Mouse (Mus musculus) hindbrain, embryonic 16.5 days (tissue): Measurements from ENCODE around the gene Dnah5. TPM values are rescaled to one million over a fixed set of nuclear protein-coding genes. Genes with fewer than 3 reads are reported as not detected.
A peak's percentile ranks its signal among the peaks of the same experiment; 100 is the strongest.

ENCODE experiments used
- ATAC-seq: fragments of 200-750 bp; cut with Nextera tagmentation; 2 replicates; pipeline ENCODE4 v1.8.0; 2017; ENCODE audit warnings: moderate TSS enrichment, moderate library complexity
- H3K27ac ChIP-seq: fragments of 300-500 bp; sonication (generic); 2 replicates; pipeline ENCODE4 v1.5.1; 2014; ENCODE audit warnings: low read depth, mild to moderate bottlenecking, control low read depth, low read length, moderate library complexity
- H3K27me3 ChIP-seq: fragments of 300-500 bp; sonication (generic); replicated peaks from 2 replicates; pipeline ENCODE4 v1.6.1; 2014; ENCODE audit warnings: low read length; ENCODE audit not compliant: control insufficient read depth, insufficient read depth
- H3K36me3 ChIP-seq: fragments of 300-500 bp; sonication (generic); 2 replicates; pipeline ENCODE4 v1.6.1; 2014; ENCODE audit warnings: mild to moderate bottlenecking, low read length, moderate library complexity, mixed read lengths; ENCODE audit not compliant: control insufficient read depth, insufficient read depth
- H3K4me1 ChIP-seq: fragments of 300-500 bp; sonication (generic); 2 replicates; pipeline ENCODE4 v1.6.1; 2014; ENCODE audit warnings: low read depth, low read length; ENCODE audit not compliant: control insufficient read depth, insufficient read depth
- H3K4me2 ChIP-seq: fragments of 300-500 bp; sonication (generic); 2 replicates; pipeline ENCODE4 v1.6.1; 2014; ENCODE audit warnings: mild to moderate bottlenecking, low read length, control low read depth, moderate library complexity
- H3K4me3 ChIP-seq: fragments of 300-500 bp; sonication (generic); 2 replicates; pipeline ENCODE4 v1.5.1; 2014; ENCODE audit warnings: mild to moderate bottlenecking, low read length, control low read depth, moderate library complexity
- H3K9ac ChIP-seq: fragments of 300-500 bp; sonication (generic); 2 replicates; pipeline ENCODE4 v1.6.1; 2014; ENCODE audit warnings: low read depth, mild to moderate bottlenecking, control low read depth, low read length, moderate library complexity
- H3K9me3 ChIP-seq: fragments of 300-500 bp; sonication (generic); 2 replicates; pipeline ENCODE4 v1.6.1; 2014; ENCODE audit warnings: mild to moderate bottlenecking, low read length, moderate library complexity; ENCODE audit not compliant: control insufficient read depth
- WGBS: fragments of 180-500 bp; shearing (Covaris S2); extraction: QIAGEN DNeasy Blood & Tissue Kit; methylation state at CpG from one replicate; pipeline ENCODE4 v1.1.7; 2014; 5-methylcytosine and 5-hydroxymethylcytosine counted together
- polyA plus RNA-seq: library from polyadenylated mRNA; unstranded; fragments of >200 nt; fragmentation: Nextera tagmentation; extraction: Ambion mirVana; gene quantifications from 2 replicates; pipeline ENCODE4 v1.2.1, GENCODE M21; 2015

Dnah5 gene
- polyA plus RNA-seq, 1 experiment from 2014 or later: 0.15 TPM

- peak; percentile 88 for ATAC-seq
- peak overlapping the region; percentile 60 for H3K9ac ChIP-seq
- WGBS: 16% methylated on average over 10 of the region's 10 CpGs
Observed at GRCm38 (mm10) chr15:28181862-28182261, 21.7 kb upstream of the Dnah5 start.

GRCm38 (mm10) chr15:28182567-28182966 is 21.0 kb upstream of the Dnah5 start:
- whole genome bisulfite sequencing: 68% methylated on average over 3 of the region's 3 CpGs
- H3K4me1 ChIP-seq: peaks cover 4% of the 10 kb centered on the region; the same call in 1 of the 2 replicates
- H3K4me3 ChIP-seq: no peak overlapping the region
- no peaks in the 10 kb centered on the region for H3K9me3 ChIP-seq
- ATAC-seq: peak; percentile 15; the same call in 1 of the 2 replicates
- no peak overlapping the region for H3K27ac ChIP-seq
- H3K9ac ChIP-seq: no peak overlapping the region
- no peak overlapping the region for H3K4me2 ChIP-seq
- H3K36me3 ChIP-seq: no peaks in the 10 kb centered on the region
- H3K27me3 ChIP-seq: no peaks in the 10 kb centered on the region

More at GRCm38 (mm10) chr15:28181862-28182261, 21.7 kb upstream of the Dnah5 start:
- Histone ChIP-seq H3K4me2 (peak overlapping the region; percentile 88), H3K4me3 (peak overlapping the region; percentile 44), H3K9me3 (no peaks in the 10 kb centered on the region), H3K36me3 (no peaks in the 10 kb centered on the region), H3K27me3 (no peaks in the 10 kb centered on the region), H3K4me1 (peaks cover 4% of the 10 kb centered on the region; the same call in 1 of the 2 replicates), H3K27ac (no peak overlapping the region)

GRCm38 (mm10) chr15:28187472-28188360 is 15.8 kb upstream of the Dnah5 start:
- H3K27me3 ChIP-seq: no peaks in the 10 kb centered on the region
- no peak overlapping the region for H3K9ac ChIP-seq
- peak overlapping the region; percentile 42; the same call in 1 of the 2 replicates for H3K4me2 ChIP-seq
- no peaks in the 10 kb centered on the region for H3K36me3 ChIP-seq
- ATAC-seq: peak; percentile 90; the same call in 1 of the 2 replicates
- H3K9me3 ChIP-seq: no peaks in the 10 kb centered on the region
- no peaks in the 10 kb centered on the region for H3K4me1 ChIP-seq
- no peak overlapping the region; the same call in 1 of the 2 replicates for H3K4me3 ChIP-seq
- WGBS: 26% methylated on average over 22 of the region's 22 CpGs
- no peak overlapping the region for H3K27ac ChIP-seq

GRCm38 (mm10) chr15:28188361-28189011 is 15.1 kb upstream of the Dnah5 start:
- Histone ChIP-seq H3K27me3 (no peaks in the 10 kb centered on the region), H3K9ac (no peak overlapping the region), H3K27ac (no peak overlapping the region), H3K9me3 (no peaks in the 10 kb centered on the region), H3K4me1 (no peaks in the 10 kb centered on the region), H3K36me3 (no peaks in the 10 kb centered on the region), H3K4me2 (no peak overlapping the region), H3K4me3 (no peak overlapping the region)
- no peak for ATAC-seq
- WGBS: 65% methylated on average over 11 of the region's 11 CpGs

GRCm38 (mm10) chr15:28189668-28190067 is 13.9 kb upstream of the Dnah5 start:
- Histone ChIP-seq H3K4me1 (no peaks in the 10 kb centered on the region), H3K27ac (no peak overlapping the region), H3K27me3 (no peaks in the 10 kb centered on the region), H3K4me2 (no peak overlapping the region), H3K9me3 (no peaks in the 10 kb centered on the region), H3K4me3 (no peak overlapping the region), H3K36me3 (no peaks in the 10 kb centered on the region), H3K9ac (no peak overlapping the region)
- WGBS: 39% methylated on average over 12 of the region's 12 CpGs
- no peak for ATAC-seq

- Histone ChIP-seq H3K4me3 (no peak overlapping the region), H3K9ac (no peak overlapping the region), H3K4me1 (no peaks in the 10 kb centered on the region), H3K27me3 (no peaks in the 10 kb centered on the region), H3K9me3 (no peaks in the 10 kb centered on the region), H3K4me2 (no peak overlapping the region), H3K27ac (no peak overlapping the region), H3K36me3 (no peaks in the 10 kb centered on the region)
- 65% methylated on average over 4 of the region's 4 CpGs for WGBS
- no peak for ATAC-seq
Observed at GRCm38 (mm10) chr15:28198609-28199008, 4.9 kb upstream of the Dnah5 start.

- WGBS: 80% methylated on average over 3 of the region's 3 CpGs
- H3K4me1 ChIP-seq: no peaks in the 10 kb centered on the region
- no peak overlapping the region for H3K27ac ChIP-seq
- H3K27me3 ChIP-seq: no peaks in the 10 kb centered on the region; the same call in 1 of the 2 replicates
- ATAC-seq: no peak
- H3K9me3 ChIP-seq: no peaks in the 10 kb centered on the region
- no peak overlapping the region for H3K9ac ChIP-seq
- H3K4me3 ChIP-seq: no peak overlapping the region
- H3K4me2 ChIP-seq: no peak overlapping the region
- no peaks in the 10 kb centered on the region for H3K36me3 ChIP-seq
Observed at GRCm38 (mm10) chr15:28204626-28205025, 1.1 kb downstream of the Dnah5 start.

- Histone ChIP-seq H3K4me3 (no peak overlapping the region), H3K36me3 (no peaks in the 10 kb centered on the region), H3K27ac (no peak overlapping the region), H3K4me1 (no peaks in the 10 kb centered on the region), H3K27me3 (peaks cover 2% of the 10 kb centered on the region; the same call in 1 of the 2 replicates), H3K9ac (no peak overlapping the region), H3K4me2 (no peak overlapping the region), H3K9me3 (no peaks in the 10 kb centered on the region)
- no peak for ATAC-seq
- WGBS: 55% methylated on average over 2 of the region's 2 CpGs
Observed at GRCm38 (mm10) chr15:28207545-28207944, 4.0 kb downstream of the Dnah5 start.

GRCm38 (mm10) chr15:28213057-28213456 is 9.5 kb downstream of the Dnah5 start:
- Histone ChIP-seq H3K9me3 (no peaks in the 10 kb centered on the region), H3K27ac (no peak overlapping the region), H3K4me3 (no peak overlapping the region), H3K4me1 (peaks cover 3% of the 10 kb centered on the region; the same call in 1 of the 2 replicates), H3K4me2 (no peak overlapping the region), H3K27me3 (0 out of 2 replicates have a peak, but pooled peaks cover 2% of the 10 kb centered on the region), H3K9ac (no peak overlapping the region), H3K36me3 (no peaks in the 10 kb centered on the region)
- no peak for ATAC-seq
- 86% methylated on average over 5 of the region's 5 CpGs for WGBS
